8 mouse cellular contexts compared by ENCODE assay signal in the genomic region with DNA sequence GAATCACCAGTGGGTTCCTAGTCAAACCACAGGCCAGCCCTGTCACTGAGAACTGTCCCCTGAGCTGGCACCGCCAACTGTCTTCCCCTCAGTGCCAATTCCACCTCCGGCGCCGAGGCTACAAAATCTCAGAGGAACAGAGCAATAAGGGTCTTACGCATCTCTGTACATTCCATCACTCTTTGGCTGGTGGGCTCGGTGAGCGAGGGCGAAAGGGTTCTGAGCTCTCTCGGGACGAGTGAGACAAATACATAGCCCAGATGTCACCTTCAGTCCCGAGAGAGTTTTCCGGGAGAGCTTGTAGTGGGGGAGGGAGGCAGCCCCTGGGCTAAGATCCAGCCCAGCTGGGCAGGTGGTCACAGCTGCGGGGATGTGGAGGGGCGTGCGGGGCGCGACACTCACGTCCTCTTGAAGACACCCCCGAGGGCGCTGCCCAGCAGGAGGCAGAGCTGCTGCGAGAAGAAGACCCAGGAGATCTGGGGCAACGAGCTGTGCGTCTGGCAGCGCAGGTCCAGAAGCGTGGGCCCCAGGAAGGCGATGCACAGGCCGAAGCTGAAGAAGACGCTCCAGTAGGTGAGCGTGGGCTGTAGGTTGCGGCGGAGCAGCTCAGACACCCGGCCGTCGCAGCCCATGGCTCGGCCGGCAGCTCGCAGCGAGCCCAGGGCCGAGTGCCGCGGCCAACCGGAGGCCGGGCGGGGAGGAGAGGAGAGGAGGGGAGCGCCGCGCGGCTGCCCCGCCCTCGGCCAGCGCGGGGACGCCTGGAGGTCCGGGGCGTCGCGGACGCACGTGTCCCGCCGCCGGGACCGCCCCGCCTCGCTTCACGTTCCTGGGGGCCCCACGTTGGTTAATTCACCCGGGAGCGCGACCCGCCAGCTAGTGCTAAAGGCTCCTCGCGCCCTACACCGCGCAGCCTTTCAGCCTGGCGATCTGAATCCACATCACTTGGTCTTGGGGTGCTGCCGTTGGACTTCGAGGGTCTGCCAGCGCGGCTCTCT. TPM values are rescaled to one million over a fixed set of nuclear protein-coding genes. Genes with fewer than 3 reads are reported as not detected.
DNase-seq lines count a peak whose midpoint lies in the region; ATAC-seq and TF ChIP-seq lines count a peak whose summit lies in the region.

A gene (minus strand): TSS at position 802 of the 995 bp plus-strand sequence.

- peak within 1 kb of the TSS; percentile 44 for H3K4me3 ChIP-seq in intestine, postnatal 0 days (ENCODE audit: low read depth, low read length)
- H3K4me3 ChIP-seq in limb, embryonic 12.5 days (replicated peaks): peak within 1 kb of the TSS; percentile 49
- H3K4me3 ChIP-seq in midbrain, embryonic 12.5 days: peak within 1 kb of the TSS; percentile 48

- peak; percentile 53 for TF ChIP-seq CTCF in intestine, postnatal 0 days (IDR thresholded peaks at IDR 0.05; ENCODE audit: low read depth)

- peak within 1 kb of the TSS; percentile 45 for H3K9ac ChIP-seq in intestine, postnatal 0 days (ENCODE audit: low read depth, low read length)
- H3K9ac ChIP-seq in limb, embryonic 12.5 days (replicated peaks): peak within 1 kb of the TSS; percentile 57
- peak within 1 kb of the TSS; percentile 71 for H3K9ac ChIP-seq in midbrain, embryonic 12.5 days (replicated peaks)

- no peak within 1 kb of the TSS for H3K27ac ChIP-seq in intestine, postnatal 0 days (ENCODE audit: low read depth, low read length)
- no peak within 1 kb of the TSS for H3K27ac ChIP-seq in limb, embryonic 12.5 days
- no peak within 1 kb of the TSS for H3K27ac ChIP-seq in midbrain, embryonic 12.5 days (replicated peaks)

- ATAC-seq in granulocyte monocyte progenitor cell, adult 5-6 weeks (replicated peaks; ENCODE audit: poor library complexity, severe bottlenecking): peak; percentile 80
- peak; percentile 69 for ATAC-seq in intestine, postnatal 0 days
- peak; percentile 71; the same call in 1 of the 2 replicates for ATAC-seq in limb, embryonic 12.5 days (ENCODE audit: insufficient number of reproducible peaks, insufficient read depth, low FRiP score, low TSS enrichment, low read depth)
- ATAC-seq in midbrain, embryonic 12.5 days (ENCODE audit: low FRiP score, low read depth): peak; percentile 70

- intact Hi-C loops in heart, postnatal 25 days (cut with DNase I): loop anchor here (5.0 kb wide), 1 partner anchor 50 kb away; no protein-coding TSS in a partner anchor

- no peaks in the 10 kb centered on the region for H3K36me3 ChIP-seq in intestine, postnatal 0 days (ENCODE audit: control insufficient read depth, insufficient read depth)
- H3K36me3 ChIP-seq in limb, embryonic 12.5 days: no peaks in the 10 kb centered on the region
- no peaks in the 10 kb centered on the region for H3K36me3 ChIP-seq in midbrain, embryonic 12.5 days

- peak; percentile 96 for DNase-seq in heart, adult 11 months
- DNase-seq in heart, postnatal 25 days (ENCODE audit: low spot score): no peak
- DNase-seq in embryo, embryonic 10.5 days (ENCODE audit: low spot score): peak; percentile 66
- DNase-seq in spleen, postnatal 36 days (ENCODE audit: low spot score in 2 of 2): peak; percentile 27 to 30

- H3K27me3 ChIP-seq in intestine, postnatal 0 days (replicated peaks; ENCODE audit: control insufficient read depth, insufficient read depth, low read length): peaks cover 21% of the 10 kb centered on the region
- H3K27me3 ChIP-seq in limb, embryonic 12.5 days: peaks cover 63% of the 10 kb centered on the region
- peaks cover 41% of the 10 kb centered on the region for H3K27me3 ChIP-seq in midbrain, embryonic 12.5 days

- H3K9me3 ChIP-seq in intestine, postnatal 0 days (ENCODE audit: control insufficient read depth): no peaks in the 10 kb centered on the region
- no peaks in the 10 kb centered on the region for H3K9me3 ChIP-seq in limb, embryonic 12.5 days
- no peaks in the 10 kb centered on the region for H3K9me3 ChIP-seq in midbrain, embryonic 12.5 days

- H3K4me1 ChIP-seq in intestine, postnatal 0 days (replicated peaks; ENCODE audit: control insufficient read depth, insufficient read depth, low read length): no peaks in the 10 kb centered on the region
- peaks cover 23% of the 10 kb centered on the region for H3K4me1 ChIP-seq in limb, embryonic 12.5 days (replicated peaks)
- H3K4me1 ChIP-seq in midbrain, embryonic 12.5 days: peaks cover 13% of the 10 kb centered on the region

- WGBS in intestine, postnatal 0 days: 3% methylated on average over 70 of the region's 80 CpGs
- 4% methylated on average over 67 of the region's 80 CpGs for WGBS in limb, embryonic 12.5 days
- 3% methylated on average over 71 of the region's 80 CpGs for WGBS in midbrain, embryonic 12.5 days

- H3K4me2 ChIP-seq in intestine, postnatal 0 days (replicated peaks; ENCODE audit: low read depth): peak within 1 kb of the TSS; percentile 93
- H3K4me2 ChIP-seq in limb, embryonic 12.5 days: peak within 1 kb of the TSS; percentile 91
- peak within 1 kb of the TSS; percentile 90 for H3K4me2 ChIP-seq in midbrain, embryonic 12.5 days (replicated peaks)

RNA-seq across cellular contexts. Expression of the gene that starts here (rescaled TPM):
- total RNA-seq in heart, postnatal 25 days (2021): 1 to 10 TPM; 1.3 to 1.6 TPM
- total RNA-seq in granulocyte monocyte progenitor cell, adult 5-6 weeks (2014; fragmentation: Nextera tagmentation): not detected in 2 replicates
- 0.82 and 4.8 TPM in 2 replicates for total RNA-seq in granulocyte monocyte progenitor cell, adult 5-6 weeks (2017)
- 6.1 and 7.0 TPM in 2 replicates for polyA plus RNA-seq in intestine, postnatal 0 days (2015; fragmentation: Nextera tagmentation; extraction: Ambion mirVana)
- 13.1 and 17.2 TPM in 2 replicates for polyA plus RNA-seq in limb, embryonic 12.5 days (2016; fragmentation: Nextera tagmentation; extraction: Ambion mirVana)
- polyA plus RNA-seq in midbrain, embryonic 12.5 days (2016; fragmentation: Nextera tagmentation; extraction: Ambion mirVana): 16.5 and 18.8 TPM in 2 replicates
